Mouse (Mus musculus): Measurements from ENCODE around the gene Narfl.

DNA sequence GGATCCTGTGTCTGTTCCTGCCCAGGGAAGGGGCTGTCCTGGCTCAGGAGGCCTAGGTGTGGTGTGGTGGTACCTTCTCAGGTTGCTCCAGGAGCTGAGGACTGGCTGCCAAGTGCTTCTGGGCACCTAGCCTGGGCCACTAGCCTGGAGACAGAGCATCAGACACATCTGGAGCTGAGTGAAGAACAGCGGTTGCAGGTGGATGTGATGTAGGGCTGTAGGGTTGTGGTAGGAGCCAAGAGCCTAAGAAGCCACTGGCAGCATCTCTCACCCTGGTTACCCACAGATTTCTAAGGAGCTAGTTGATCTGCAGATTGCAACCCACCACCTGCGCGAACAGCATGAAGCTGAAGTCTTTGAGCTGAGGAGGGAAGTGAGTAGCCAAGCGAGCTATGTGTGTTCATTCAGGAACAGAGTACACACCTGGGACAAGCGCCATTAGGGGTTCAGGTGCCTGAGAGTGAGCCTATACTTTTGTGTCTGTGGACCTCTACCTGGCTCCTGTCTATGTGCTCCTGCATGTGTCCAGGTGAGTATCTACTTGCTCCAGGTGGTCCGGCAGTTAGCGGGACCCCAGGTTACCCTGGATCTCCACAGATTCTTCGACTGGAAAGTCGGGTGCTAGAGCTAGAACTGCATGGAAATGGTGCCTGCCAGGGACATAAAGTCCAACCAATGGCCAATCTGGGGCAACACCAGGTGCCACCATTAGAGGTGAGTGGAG lies 13.4 kb downstream of the Narfl start:
- TF ChIP-seq CTCF (conservative IDR thresholded peaks at IDR 0.05; ENCODE audit: insufficient read depth, insufficient read length, low read depth, low read length) (no peak), POLR2A (IDR thresholded peaks at IDR 0.05; ENCODE audit: low read depth, low read length) (no peak)
